15 mouse cellular contexts compared by ENCODE assay signal in the genomic region with DNA sequence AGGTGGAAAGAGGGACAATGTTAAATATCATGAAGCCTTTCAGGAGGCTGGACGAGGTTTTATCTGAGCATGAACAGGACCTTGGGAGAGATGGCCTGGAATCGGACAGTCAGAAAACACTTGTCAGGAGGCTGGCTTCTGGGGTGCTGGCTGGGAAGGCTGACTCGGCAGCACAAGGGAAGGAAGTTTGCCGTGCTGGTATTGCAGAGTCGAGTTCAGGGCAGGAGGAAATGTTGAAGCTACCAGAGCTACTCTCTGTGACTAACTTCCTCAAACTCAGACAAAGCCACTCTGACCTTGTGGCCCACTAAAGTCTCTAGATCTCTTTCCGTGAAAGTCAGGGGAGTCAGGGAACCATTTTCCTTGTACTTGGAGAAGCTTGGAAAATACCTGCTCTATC.
A peak's percentile ranks its signal among the peaks of the same experiment; 100 is the strongest.
DNase-seq lines count a peak whose midpoint lies in the region; ATAC-seq and TF ChIP-seq lines count a peak whose summit lies in the region.
"Had no signal": no experiment of that assay in that cellular context is flagged by ENCODE, and none has a peak within 500 bp of the region (broad histone marks: within the 10 kb centered on the region; RNA-seq: fewer than 3 reads in every experiment).

No protein-coding gene starts in this region.

- no peaks in the 10 kb centered on the region for H3K79me2 ChIP-seq in MEL (ENCODE audit: control insufficient read depth, insufficient read depth, low read length, poor library complexity)

- H3K4me3 ChIP-seq in kidney, postnatal 0 days (replicated peaks; ENCODE audit: low read depth, low read length): no peak overlapping the region
- H3K4me3 ChIP-seq in MEL (ENCODE audit: control insufficient read depth in 1 of 2, insufficient read depth in 1 of 2, low read depth in 2 of 2, low read length in 2 of 2): no peak overlapping the region
- no peak overlapping the region for H3K4me3 ChIP-seq in heart, embryonic 13.5 days
- H3K4me3 ChIP-seq: embryonic facial prominence, embryonic 15.5 days; left cerebral cortex, adult 2 months; lung, embryonic 15.5 days had no signal

- H3K27ac ChIP-seq in kidney, postnatal 0 days: 0 out of 2 replicates have a peak overlapping the region, but pooled peaks have one; percentile 8
- H3K27ac ChIP-seq in MEL (ENCODE audit: control insufficient read depth, low read depth, low read length): peak overlapping the region; percentile 25; the same call in 1 of the 2 replicates
- H3K27ac ChIP-seq in heart, embryonic 13.5 days (replicated peaks): peak overlapping the region; percentile 41
- H3K27ac ChIP-seq: embryonic facial prominence, embryonic 15.5 days; left cerebral cortex, adult 2 months; lung, embryonic 15.5 days had no signal

- no peaks in the 10 kb centered on the region for H3K4me1 ChIP-seq in kidney, postnatal 0 days (replicated peaks; ENCODE audit: insufficient read depth, low read length)
- H3K4me1 ChIP-seq in MEL (ENCODE audit: control insufficient read depth in 1 of 2, insufficient read depth in 2 of 2, low read length in 2 of 2): peaks cover 0 to 19% of the 10 kb centered on the region in 2 experiments; a peak in 2 of 4 replicates
- peaks cover 28% of the 10 kb centered on the region for H3K4me1 ChIP-seq in heart, embryonic 13.5 days
- H3K4me1 ChIP-seq: embryonic facial prominence, embryonic 15.5 days; lung, embryonic 15.5 days had no signal

- no peaks in the 10 kb centered on the region for H3K27me3 ChIP-seq in kidney, postnatal 0 days (ENCODE audit: insufficient read depth, low read length)
- no peaks in the 10 kb centered on the region for H3K27me3 ChIP-seq in MEL (ENCODE audit: control insufficient read depth in 1 of 2, insufficient read depth in 2 of 2, low read length in 2 of 2)
- H3K27me3 ChIP-seq in heart, embryonic 13.5 days (replicated peaks): no peaks in the 10 kb centered on the region
- H3K27me3 ChIP-seq: embryonic facial prominence, embryonic 15.5 days; lung, embryonic 15.5 days had no signal

- H3K36me3 ChIP-seq in kidney, postnatal 0 days (ENCODE audit: insufficient read depth, low read length): no peaks in the 10 kb centered on the region
- peaks cover 0 to 4% of the 10 kb centered on the region in 2 experiments; a peak in 2 of 4 replicates for H3K36me3 ChIP-seq in MEL (ENCODE audit: control insufficient read depth in 1 of 2, insufficient read depth in 2 of 2, low read length in 2 of 2)
- H3K36me3 ChIP-seq in heart, embryonic 13.5 days: no peaks in the 10 kb centered on the region
- H3K36me3 ChIP-seq: embryonic facial prominence, embryonic 15.5 days; lung, embryonic 15.5 days had no signal

- TF ChIP-seq RAD21 in MEL (IDR thresholded peaks at IDR 0.05; ENCODE audit: low read depth, low read length): no peak; the same call in 1 of the 2 replicates

- 59% methylated on average over 6 of the region's 6 CpGs for WGBS in kidney, postnatal 0 days
- WGBS in heart, embryonic 13.5 days: 22% methylated on average over 6 of the region's 6 CpGs

- no peak for DNase-seq in kidney, postnatal 0 days (ENCODE audit: low spot score)
- DNase-seq in kidney, adult 8-10 months: no peak
- peak; percentile 76 for DNase-seq in MEL (ENCODE audit: low read depth, low spot score)
- DNase-seq in testis, postnatal 14 days (ENCODE audit: low spot score): no peak
- DNase-seq in kidney, adult 18-20 months: no peak
- DNase-seq: cerebellum, adult 2 months; kidney, adult 9 months; right cerebral cortex, adult 18-20 months had no signal

- no peak for TF ChIP-seq POLR2A in MEL (IDR thresholded peaks at IDR 0.05; ENCODE audit: control insufficient read depth in 1 of 2, insufficient read depth in 1 of 2, low read depth in 1 of 2, low read length in 2 of 2, poor library complexity in 1 of 2)

- no peak for ATAC-seq in kidney, postnatal 0 days (replicated peaks; ENCODE audit: low FRiP score, low read depth)
- ATAC-seq in heart, embryonic 13.5 days (ENCODE audit: extremely low read depth, insufficient number of reproducible peaks, low FRiP score, low TSS enrichment): no peak
- ATAC-seq in megakaryocyte, adult 5-6 weeks (ENCODE audit: poor library complexity, severe bottlenecking): peak; percentile 82
- no peak for ATAC-seq in erythroid progenitor cell, adult 5-6 weeks (replicated peaks; ENCODE audit: low FRiP score, poor library complexity, severe bottlenecking)
- ATAC-seq: activated CD4-positive, CD25-positive, alpha-beta regulatory T cell, adult 4 months had no signal

- no peak overlapping the region for H3K4me2 ChIP-seq in kidney, postnatal 0 days (ENCODE audit: low read length)
- H3K4me2 ChIP-seq in heart, embryonic 13.5 days: no peak overlapping the region
- H3K4me2 ChIP-seq: embryonic facial prominence, embryonic 15.5 days; lung, embryonic 15.5 days had no signal

- H3K9ac ChIP-seq in kidney, postnatal 0 days (ENCODE audit: low read depth, low read length): no peak overlapping the region
- H3K9ac ChIP-seq in MEL (ENCODE audit: control insufficient read depth, low read depth, low read length, poor library complexity, severe bottlenecking): peak overlapping the region; percentile 37; the same call in 1 of the 2 replicates
- H3K9ac ChIP-seq in heart, embryonic 13.5 days: 0 out of 2 replicates have a peak overlapping the region, but pooled peaks have one; percentile 47
- H3K9ac ChIP-seq: embryonic facial prominence, embryonic 15.5 days; lung, embryonic 15.5 days had no signal

- TF ChIP-seq EP300 in MEL (IDR thresholded peaks at IDR 0.05; ENCODE audit: low read depth in 1 of 2, low read length in 2 of 2): peak in 1 of 2 experiments; percentile 52; a peak in 2 of 4 replicates

- H3K9me3 ChIP-seq in kidney, postnatal 0 days (replicated peaks; ENCODE audit: low read length): peaks cover 4% of the 10 kb centered on the region; the same call in 1 of the 2 replicates
- no peaks in the 10 kb centered on the region for H3K9me3 ChIP-seq in MEL (replicated peaks; ENCODE audit: insufficient read depth, low read length)
- no peaks in the 10 kb centered on the region; the same call in 1 of the 2 replicates for H3K9me3 ChIP-seq in heart, embryonic 13.5 days
- H3K9me3 ChIP-seq: embryonic facial prominence, embryonic 15.5 days; lung, embryonic 15.5 days had no signal

- no peak for TF ChIP-seq CTCF in kidney, postnatal 0 days (IDR thresholded peaks at IDR 0.05; ENCODE audit: low read depth)
- TF ChIP-seq CTCF in MEL (IDR thresholded peaks at IDR 0.05 in 2 of 3, conservative IDR thresholded peaks at IDR 0.05 in 1 of 3; ENCODE audit: control insufficient read depth in 1 of 3, insufficient read depth in 1 of 3, low read depth in 2 of 3, low read length in 3 of 3, poor library complexity in 1 of 3, severe bottlenecking in 1 of 3): no peak

TF ChIP-seq in MEL, 35 proteins besides CTCF, POLR2A, EP300 and RAD21:
- no peak for TF ChIP-seq MYC (IDR thresholded peaks at IDR 0.05; ENCODE audit: low read depth, low read length)
- 0 out of 2 replicates have a peak, but pooled peaks have one; percentile 2 for TF ChIP-seq SMC3 (IDR thresholded peaks at IDR 0.05; ENCODE audit: low read depth, low read length)
